Mouse (Mus musculus): ENCODE measurements around the gene Igfbp7.

GRCm38 (mm10) chr5:77381686-77382085, 26.2 kb downstream of the Igfbp7 start:
- TF ChIP-seq CTCF (IDR thresholded peaks at IDR 0.05; ENCODE audit: low read depth, low read length) (no peak), POLR2A (IDR thresholded peaks at IDR 0.05; ENCODE audit: insufficient read depth, low read length) (no peak)

Data from ES-Bruce4 (cell line).